Mouse (Mus musculus) intestine, embryonic 14.5 days (tissue): Measurements from ENCODE around the gene Diras1. TPM values are rescaled to one million over a fixed set of nuclear protein-coding genes. Genes with fewer than 3 reads are reported as not detected.

Experiments used
- ATAC-seq: fragments of 200-750 bp; cut with Nextera tagmentation; replicated peaks from 2 replicates; pipeline ENCODE4 v1.8.0; 2017; ENCODE audit warnings: low read depth, moderate number of reproducible peaks, moderate TSS enrichment, moderate library complexity; ENCODE audit not compliant: low FRiP score, low TSS enrichment
- DNase-seq: peaks from one replicate; pipeline ENCODE4 v3.0.0-alpha.2; 2018; ENCODE audit warnings: low spot score
- H3K27ac ChIP-seq: fragments of 300-500 bp; sonication (generic); 2 replicates; pipeline ENCODE4 v1.5.1; 2014; ENCODE audit warnings: low read depth, mild to moderate bottlenecking, control low read depth
- H3K27me3 ChIP-seq: fragments of 300-500 bp; sonication (generic); replicated peaks from 2 replicates; pipeline ENCODE4 v1.6.1; 2014; ENCODE audit warnings: low read length, control low read depth; ENCODE audit not compliant: control insufficient read depth, insufficient read depth
- H3K36me3 ChIP-seq: fragments of 300-500 bp; sonication (generic); 2 replicates; pipeline ENCODE4 v1.6.1; 2014; ENCODE audit warnings: low read length, control low read depth; ENCODE audit not compliant: control insufficient read depth, insufficient read depth
- H3K4me1 ChIP-seq: fragments of 300-500 bp; sonication (generic); replicated peaks from 2 replicates; pipeline ENCODE4 v1.6.1; 2014; ENCODE audit warnings: low read length, control low read depth, mixed read lengths; ENCODE audit not compliant: control insufficient read depth, insufficient read depth
- H3K4me2 ChIP-seq: fragments of 300-500 bp; sonication (generic); 2 replicates; pipeline ENCODE4 v1.6.1; 2014; ENCODE audit warnings: low read length
- H3K4me3 ChIP-seq: fragments of 300-500 bp; sonication (generic); 2 replicates; pipeline ENCODE4 v1.5.1; 2014; ENCODE audit warnings: low read depth, low read length, control low read depth, mixed read lengths
- H3K9ac ChIP-seq: fragments of 300-500 bp; sonication (generic); 2 replicates; pipeline ENCODE4 v1.6.1; 2014; ENCODE audit warnings: mild to moderate bottlenecking, low read length
- H3K9me3 ChIP-seq: fragments of 300-500 bp; sonication (generic); 2 replicates; pipeline ENCODE4 v1.6.1; 2016; ENCODE audit warnings: low read length, control low read depth; ENCODE audit not compliant: control insufficient read depth
- WGBS: fragments of 180-500 bp; shearing (Covaris S2); extraction: QIAGEN DNeasy Blood & Tissue Kit; methylation state at CpG from one replicate; pipeline ENCODE4 v1.1.7; 2014; 5-methylcytosine and 5-hydroxymethylcytosine counted together
- polyA plus RNA-seq: library from polyadenylated mRNA; unstranded; fragments of >200 nt; fragmentation: Nextera tagmentation; extraction: Ambion mirVana; gene quantifications from 2 replicates; pipeline ENCODE4 v1.2.1, GENCODE M21; 2014

Gene Diras1
- polyA plus RNA-seq, 1 experiment from 2014 or later, result 0.65 TPM

DNA sequence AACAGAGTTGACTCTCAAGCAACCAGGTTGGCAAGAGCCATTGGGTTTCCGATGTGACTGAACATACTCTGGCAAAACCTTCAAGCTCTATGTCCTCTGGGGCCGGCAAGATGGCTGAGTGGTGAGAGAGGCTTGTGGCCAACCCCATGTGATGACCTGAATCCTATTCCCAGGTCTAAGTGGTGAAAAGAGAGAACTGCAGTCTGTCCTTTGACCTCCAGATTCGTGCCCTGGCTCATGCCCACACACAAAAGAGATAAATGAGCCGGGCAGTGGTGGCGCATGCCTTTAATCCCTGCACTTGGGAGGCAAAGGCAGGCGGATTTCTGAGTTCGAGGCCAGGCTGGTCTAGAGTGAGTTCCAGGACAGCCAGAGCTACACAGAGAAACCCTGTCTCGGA lies 55.3 kb downstream of the Diras1 start:
- Histone ChIP-seq H3K9me3 (peaks cover 4% of the 10 kb centered on the region; the same call in 1 of the 2 replicates), H3K36me3 (no peaks in the 10 kb centered on the region), H3K27me3 (no peaks in the 10 kb centered on the region), H3K4me3 (no peak overlapping the region), H3K9ac (no peak overlapping the region), H3K4me2 (no peak overlapping the region), H3K4me1 (peaks cover 32% of the 10 kb centered on the region), H3K27ac (no peak overlapping the region)
- WGBS, result 85% methylated on average over 8 of the region's 8 CpGs
- DNase-seq (no peak), ATAC-seq (no peak)

Other genes with a start within 250 kb of the Diras1 start
- 85.4 and 89.3 TPM in 2 replicates for gene Sf3a2, start 227.5 kb downstream of the Diras1 start, polyA plus RNA-seq
- gene Plekhj1, start 227.0 kb downstream of the Diras1 start, polyA plus RNA-seq, result 125 TPM in 2 replicates
- gene Amh, start 220.4 kb downstream of the Diras1 start, polyA plus RNA-seq, result 0.11 TPM in 1 of 2 replicates, not detected in the other
- 0.83 and 0.95 TPM in 2 replicates for gene Jsrp1, start 212.2 kb downstream of the Diras1 start, polyA plus RNA-seq
- 1,692 and 1,787 TPM in 2 replicates for gene Oaz1, start 199.0 kb downstream of the Diras1 start, polyA plus RNA-seq
- 0.07 and 0.20 TPM in 2 replicates for gene Lingo3, start 181.6 kb downstream of the Diras1 start, polyA plus RNA-seq
- 406 and 412 TPM in 2 replicates for gene Lsm7, start 170.5 kb downstream of the Diras1 start, polyA plus RNA-seq
- gene Sppl2b, start 170.4 kb downstream of the Diras1 start, polyA plus RNA-seq, result 27.0 and 30.6 TPM in 2 replicates
- 0.04 TPM in 1 of 2 replicates, not detected in the other for gene Tmprss9, start 153.8 kb downstream of the Diras1 start, polyA plus RNA-seq
- 392 and 393 TPM in 2 replicates for gene Timm13, start 124.7 kb downstream of the Diras1 start, polyA plus RNA-seq
- 15.5 and 18.3 TPM in 2 replicates for gene Lmnb2, start 107.4 kb downstream of the Diras1 start, polyA plus RNA-seq
- 18.2 and 21.2 TPM in 2 replicates for gene Gadd45b, start 95.6 kb downstream of the Diras1 start, polyA plus RNA-seq
- gene Gng7, start 10.7 kb downstream of the Diras1 start, polyA plus RNA-seq, result 4.7 and 4.8 TPM in 2 replicates
- gene Slc39a3, start 11.8 kb upstream of the Diras1 start, polyA plus RNA-seq, result 13.1 and 13.7 TPM in 2 replicates
- 171 and 181 TPM in 2 replicates for gene Sgta, start 34.5 kb upstream of the Diras1 start, polyA plus RNA-seq
- 53.2 and 54.1 TPM in 2 replicates for gene Thop1, start 44.4 kb upstream of the Diras1 start, polyA plus RNA-seq
- gene Creb3l3, start 73.2 kb upstream of the Diras1 start, polyA plus RNA-seq, result 0.65 and 1.0 TPM in 2 replicates
- gene Map2k2, start 80.3 kb upstream of the Diras1 start, polyA plus RNA-seq, result 174 and 185 TPM in 2 replicates
- gene Zbtb7a, start 109.6 kb upstream of the Diras1 start, polyA plus RNA-seq, result 23.2 and 28.7 TPM in 2 replicates
- 40.8 and 43.3 TPM in 2 replicates for gene Pias4, start 142.3 kb upstream of the Diras1 start, polyA plus RNA-seq
- gene Eef2, start 151.0 kb upstream of the Diras1 start, polyA plus RNA-seq, result 484 and 490 TPM in 2 replicates
- 57.8 and 58.8 TPM in 2 replicates for gene Dapk3, start 157.3 kb upstream of the Diras1 start, polyA plus RNA-seq
- gene 4930442H23Rik, start 158.2 kb upstream of the Diras1 start, polyA plus RNA-seq, result not detected in 2 replicates
- gene Nmrk2, start 176.4 kb upstream of the Diras1 start, polyA plus RNA-seq, result 0.22 TPM in 2 replicates
- gene Atcay, start 205.2 kb upstream of the Diras1 start, polyA plus RNA-seq, result 2.2 and 2.8 TPM in 2 replicates
- gene Zfr2, start 207.5 kb upstream of the Diras1 start, polyA plus RNA-seq, result 6.9 and 8.1 TPM in 2 replicates
- 2.5 and 4.1 TPM in 2 replicates for gene Matk, start 227.3 kb upstream of the Diras1 start, polyA plus RNA-seq
- gene Mrpl54, start 241.3 kb upstream of the Diras1 start, polyA plus RNA-seq, result 253 and 260 TPM in 2 replicates
- 51.0 and 51.7 TPM in 2 replicates for gene Apba3, start 241.3 kb upstream of the Diras1 start, polyA plus RNA-seq